Mouse (Mus musculus): ENCODE measurements around the gene Tmem163. TPM values are rescaled to one million over a fixed set of nuclear protein-coding genes. Genes with fewer than 3 reads are reported as not detected.
A peak's percentile ranks its signal among the peaks of the same experiment; 100 is the strongest.

Gene Tmem163
- polyA plus RNA-seq, 1 experiment from 2014 or later = 8.7 TPM

- Histone ChIP-seq H3K9me3 (no peaks in the 10 kb centered on the region), H3K27ac (no peak overlapping the region), H3K36me3 (no peaks in the 10 kb centered on the region), H3K9ac (no peak overlapping the region), H3K4me3 (no peak overlapping the region), H3K4me1 (peaks cover 8% of the 10 kb centered on the region), H3K27me3 (no peaks in the 10 kb centered on the region), H3K4me2 (replicated peaks) (no peak overlapping the region)
- no peak for ATAC-seq (ENCODE audit: insufficient number of reproducible peaks, insufficient read depth, low FRiP score, low TSS enrichment)
- 34% methylated on average over 1 of the region's 1 CpGs for WGBS
These were observed 136.6 kb downstream of the Tmem163 start for GRCm38 (mm10) chr1:127542756-127543155.

- Histone ChIP-seq H3K4me2 (replicated peaks) (no peak overlapping the region), H3K27ac (no peak overlapping the region), H3K36me3 (no peaks in the 10 kb centered on the region), H3K4me3 (no peak overlapping the region), H3K9ac (no peak overlapping the region), H3K27me3 (no peaks in the 10 kb centered on the region), H3K9me3 (no peaks in the 10 kb centered on the region), H3K4me1 (peaks cover 16% of the 10 kb centered on the region)
- no peak for ATAC-seq (ENCODE audit: insufficient number of reproducible peaks, insufficient read depth, low FRiP score, low TSS enrichment)
- WGBS = 84% methylated on average over 7 of the region's 7 CpGs
These were observed 137.4 kb downstream of the Tmem163 start for GRCm38 (mm10) chr1:127541931-127542330.

- Histone ChIP-seq H3K9ac (no peak overlapping the region), H3K4me2 (replicated peaks) (no peak overlapping the region), H3K27ac (no peak overlapping the region), H3K4me3 (no peak overlapping the region), H3K27me3 (no peaks in the 10 kb centered on the region), H3K9me3 (no peaks in the 10 kb centered on the region), H3K36me3 (no peaks in the 10 kb centered on the region), H3K4me1 (peaks cover 20% of the 10 kb centered on the region)
- 85% methylated on average over 4 of the region's 4 CpGs for WGBS
- ATAC-seq (ENCODE audit: insufficient number of reproducible peaks, insufficient read depth, low FRiP score, low TSS enrichment) = no peak
These were observed 137.8 kb downstream of the Tmem163 start for GRCm38 (mm10) chr1:127541522-127541921.

- H3K27me3 ChIP-seq = no peaks in the 10 kb centered on the region
- H3K4me2 ChIP-seq (replicated peaks) = peak overlapping the region; percentile 41
- H3K36me3 ChIP-seq = no peaks in the 10 kb centered on the region
- peak overlapping the region; percentile 14 for H3K4me3 ChIP-seq
- no peaks in the 10 kb centered on the region for H3K9me3 ChIP-seq
- peaks cover 25% of the 10 kb centered on the region for H3K4me1 ChIP-seq
- peak; percentile 90 for ATAC-seq (ENCODE audit: insufficient number of reproducible peaks, insufficient read depth, low FRiP score, low TSS enrichment)
- 8% methylated on average over 17 of the region's 17 CpGs for WGBS
- 0 out of 2 replicates have a peak overlapping the region, but pooled peaks have one; percentile 20 for H3K9ac ChIP-seq
- peak overlapping the region; percentile 79 for H3K27ac ChIP-seq
These were observed 141.9 kb downstream of the Tmem163 start for GRCm38 (mm10) chr1:127537204-127538038.

- Histone ChIP-seq H3K27ac (peak overlapping the region; percentile 79), H3K9ac (0 out of 2 replicates have a peak overlapping the region, but pooled peaks have one; percentile 20), H3K9me3 (no peaks in the 10 kb centered on the region), H3K4me3 (peak overlapping the region; percentile 14; the same call in 1 of the 2 replicates), H3K4me1 (peaks cover 25% of the 10 kb centered on the region), H3K27me3 (no peaks in the 10 kb centered on the region), H3K4me2 (replicated peaks) (peak overlapping the region; percentile 41), H3K36me3 (no peaks in the 10 kb centered on the region)
- WGBS = 41% methylated on average over 5 of the region's 5 CpGs
- ATAC-seq (ENCODE audit: insufficient number of reproducible peaks, insufficient read depth, low FRiP score, low TSS enrichment) = no peak
These were observed 142.9 kb downstream of the Tmem163 start for GRCm38 (mm10) chr1:127536448-127536847.

- Histone ChIP-seq H3K9ac (no peak overlapping the region), H3K27me3 (no peaks in the 10 kb centered on the region), H3K4me3 (no peak overlapping the region), H3K9me3 (no peaks in the 10 kb centered on the region), H3K27ac (no peak overlapping the region), H3K4me1 (peaks cover 14% of the 10 kb centered on the region), H3K36me3 (no peaks in the 10 kb centered on the region), H3K4me2 (replicated peaks) (no peak overlapping the region)
- WGBS = 68% methylated on average over 5 of the region's 5 CpGs
- ATAC-seq (ENCODE audit: insufficient number of reproducible peaks, insufficient read depth, low FRiP score, low TSS enrichment) = no peak
These were observed 147.6 kb downstream of the Tmem163 start for GRCm38 (mm10) chr1:127531723-127532122.

GRCm38 (mm10) chr1:127530849-127531580 lies 148.3 kb downstream of the Tmem163 start:
- H3K4me3 ChIP-seq = no peak overlapping the region
- no peak overlapping the region for H3K4me2 ChIP-seq (replicated peaks)
- no peak overlapping the region for H3K27ac ChIP-seq
- no peaks in the 10 kb centered on the region for H3K9me3 ChIP-seq
- H3K4me1 ChIP-seq = peaks cover 7% of the 10 kb centered on the region; the same call in 1 of the 2 replicates
- no peak for ATAC-seq (ENCODE audit: insufficient number of reproducible peaks, insufficient read depth, low FRiP score, low TSS enrichment)
- no peaks in the 10 kb centered on the region for H3K27me3 ChIP-seq
- H3K9ac ChIP-seq = no peak overlapping the region
- 44% methylated on average over 14 of the region's 14 CpGs for WGBS
- H3K36me3 ChIP-seq = no peaks in the 10 kb centered on the region

- Histone ChIP-seq H3K36me3 (no peaks in the 10 kb centered on the region), H3K4me3 (no peak overlapping the region), H3K4me1 (no peaks in the 10 kb centered on the region), H3K27ac (no peak overlapping the region), H3K9me3 (no peaks in the 10 kb centered on the region), H3K27me3 (no peaks in the 10 kb centered on the region), H3K4me2 (replicated peaks) (no peak overlapping the region), H3K9ac (no peak overlapping the region)
- ATAC-seq (ENCODE audit: insufficient number of reproducible peaks, insufficient read depth, low FRiP score, low TSS enrichment) = no peak
- WGBS = 85% methylated on average over 8 of the region's 8 CpGs
These were observed 156.0 kb downstream of the Tmem163 start for GRCm38 (mm10) chr1:127523364-127523763.

- Histone ChIP-seq H3K27ac (no peak overlapping the region), H3K9me3 (no peaks in the 10 kb centered on the region), H3K4me3 (no peak overlapping the region), H3K4me2 (replicated peaks) (no peak overlapping the region), H3K36me3 (no peaks in the 10 kb centered on the region), H3K9ac (no peak overlapping the region), H3K4me1 (no peaks in the 10 kb centered on the region), H3K27me3 (no peaks in the 10 kb centered on the region)
- 97% methylated on average over 10 of the region's 10 CpGs for WGBS
- no peak for ATAC-seq (ENCODE audit: insufficient number of reproducible peaks, insufficient read depth, low FRiP score, low TSS enrichment)
These were observed 164.5 kb downstream of the Tmem163 start for GRCm38 (mm10) chr1:127514888-127515287.

GRCm38 (mm10) chr1:127514479-127514878 lies 164.9 kb downstream of the Tmem163 start:
- 75% methylated on average over 3 of the region's 3 CpGs for WGBS
- no peak overlapping the region for H3K4me2 ChIP-seq (replicated peaks)

GRCm38 (mm10) chr1:127513664-127514063 lies 165.7 kb downstream of the Tmem163 start:
- Histone ChIP-seq H3K27ac (no peak overlapping the region), H3K9ac (no peak overlapping the region), H3K4me2 (replicated peaks) (no peak overlapping the region), H3K4me1 (no peaks in the 10 kb centered on the region), H3K27me3 (no peaks in the 10 kb centered on the region), H3K9me3 (no peaks in the 10 kb centered on the region), H3K4me3 (no peak overlapping the region), H3K36me3 (no peaks in the 10 kb centered on the region)
- 84% methylated on average over 3 of the region's 3 CpGs for WGBS
- ATAC-seq (ENCODE audit: insufficient number of reproducible peaks, insufficient read depth, low FRiP score, low TSS enrichment) = no peak

More at GRCm38 (mm10) chr1:127514479-127514878, 164.9 kb downstream of the Tmem163 start:
- H3K4me3 ChIP-seq = no peak overlapping the region
- H3K4me1 ChIP-seq = no peaks in the 10 kb centered on the region
- no peak for ATAC-seq (ENCODE audit: insufficient number of reproducible peaks, insufficient read depth, low FRiP score, low TSS enrichment)
- no peaks in the 10 kb centered on the region for H3K9me3 ChIP-seq
- H3K36me3 ChIP-seq = no peaks in the 10 kb centered on the region
- H3K27ac ChIP-seq = no peak overlapping the region
- no peaks in the 10 kb centered on the region for H3K27me3 ChIP-seq
- no peak overlapping the region for H3K9ac ChIP-seq

- no peaks in the 10 kb centered on the region for H3K36me3 ChIP-seq
- H3K9ac ChIP-seq = no peak overlapping the region
- H3K4me1 ChIP-seq = no peaks in the 10 kb centered on the region
- H3K27ac ChIP-seq = no peak overlapping the region
- no peak overlapping the region for H3K4me2 ChIP-seq (replicated peaks)
- no peak overlapping the region for H3K4me3 ChIP-seq
- 81% methylated on average over 8 of the region's 8 CpGs for WGBS
- no peak for ATAC-seq (ENCODE audit: insufficient number of reproducible peaks, insufficient read depth, low FRiP score, low TSS enrichment)
- no peaks in the 10 kb centered on the region for H3K9me3 ChIP-seq
- H3K27me3 ChIP-seq = no peaks in the 10 kb centered on the region
These were observed 166.2 kb downstream of the Tmem163 start for GRCm38 (mm10) chr1:127513140-127513539.

All from embryonic facial prominence, embryonic 12.5 days (tissue).